Mouse (Mus musculus): Measurements from ENCODE around the gene Gabrb1. TPM values are rescaled to one million over a fixed set of nuclear protein-coding genes. Genes with fewer than 3 reads are reported as not detected.

Gene Gabrb1
- polyA plus RNA-seq, 1 experiment from 2014 or later: 0.93 TPM

DNA sequence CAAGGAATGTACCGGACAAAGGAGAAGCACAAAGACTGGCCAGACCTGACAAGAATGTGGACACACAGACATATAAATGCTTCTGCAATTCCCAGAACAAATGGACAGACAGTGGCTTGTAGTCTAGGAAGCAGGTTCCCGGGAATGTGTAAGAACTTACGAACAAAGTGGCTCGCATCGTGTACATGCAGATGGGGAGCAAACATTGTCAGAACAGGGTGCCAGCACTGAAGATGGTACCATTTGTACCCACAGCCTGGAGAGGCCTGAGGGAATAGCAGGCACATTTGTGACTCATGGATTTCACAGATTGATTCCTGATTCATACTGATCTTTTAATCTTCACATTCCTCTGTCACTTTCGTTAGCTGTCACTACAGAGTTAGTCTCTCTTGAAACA is 103.2 kb downstream of the Gabrb1 start:
- H3K27ac ChIP-seq (ENCODE audit: low read depth, low read length): no peak overlapping the region
- no peaks in the 10 kb centered on the region for H3K9me3 ChIP-seq (ENCODE audit: control insufficient read depth, low read length)
- no peak overlapping the region for H3K4me3 ChIP-seq (ENCODE audit: low read depth, low read length)
- no peak overlapping the region for H3K9ac ChIP-seq (ENCODE audit: low read length)
- no peaks in the 10 kb centered on the region for H3K36me3 ChIP-seq (ENCODE audit: control insufficient read depth, insufficient read depth, low read length)
- no peaks in the 10 kb centered on the region for H3K27me3 ChIP-seq (ENCODE audit: control insufficient read depth, insufficient read depth, low read length)
- ATAC-seq (ENCODE audit: insufficient read depth, low FRiP score, low TSS enrichment): no peak
- no peaks in the 10 kb centered on the region for H3K4me1 ChIP-seq (ENCODE audit: control insufficient read depth, insufficient read depth, low read length)
- no peak overlapping the region for H3K4me2 ChIP-seq (ENCODE audit: low read depth)
- whole genome bisulfite sequencing: 96% methylated on average over 6 of the region's 6 CpGs
- DNase-seq (ENCODE audit: low spot score): no peak

GRCm38 (mm10) chr5:71781514-71782179 is 123.7 kb downstream of the Gabrb1 start:
- H3K9ac ChIP-seq (ENCODE audit: low read length): no peak overlapping the region
- H3K4me3 ChIP-seq (ENCODE audit: low read depth, low read length): no peak overlapping the region
- ATAC-seq (ENCODE audit: insufficient read depth, low FRiP score, low TSS enrichment) (no peak), DNase-seq (ENCODE audit: low spot score) (no peak)
- H3K4me2 ChIP-seq (ENCODE audit: low read depth): no peak overlapping the region
- no peak overlapping the region for H3K27ac ChIP-seq (ENCODE audit: low read depth, low read length)
- H3K36me3 ChIP-seq (ENCODE audit: control insufficient read depth, insufficient read depth, low read length): no peaks in the 10 kb centered on the region
- no peaks in the 10 kb centered on the region for H3K9me3 ChIP-seq (ENCODE audit: control insufficient read depth, low read length)
- WGBS: 84% methylated on average over 2 of the region's 2 CpGs
- no peaks in the 10 kb centered on the region for H3K27me3 ChIP-seq (ENCODE audit: control insufficient read depth, insufficient read depth, low read length)
- H3K4me1 ChIP-seq (ENCODE audit: control insufficient read depth, insufficient read depth, low read length): no peaks in the 10 kb centered on the region

DNA sequence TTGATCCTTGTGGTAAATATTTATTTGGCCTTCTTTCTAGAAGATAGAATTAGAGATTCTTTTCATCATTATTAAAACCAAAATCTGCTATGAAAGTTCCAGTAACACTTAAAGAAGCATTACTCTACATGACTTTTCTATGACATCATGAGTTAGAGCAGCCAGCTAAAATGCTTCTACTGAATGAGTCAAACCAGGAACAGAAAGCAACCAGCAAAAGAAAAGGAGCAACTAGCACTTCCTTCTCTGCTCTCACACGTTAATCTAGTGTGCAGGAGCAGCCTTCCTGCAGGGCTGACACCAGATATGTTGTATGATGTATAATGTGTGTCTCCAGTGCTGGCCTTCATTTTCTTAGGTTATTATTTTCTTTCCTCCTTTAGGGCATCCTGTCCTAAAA is 164.9 kb downstream of the Gabrb1 start:
- Histone ChIP-seq H3K36me3 (ENCODE audit: control insufficient read depth, insufficient read depth, low read length) (no peaks in the 10 kb centered on the region), H3K27ac (ENCODE audit: low read depth, low read length) (no peak overlapping the region), H3K9me3 (ENCODE audit: control insufficient read depth, low read length) (no peaks in the 10 kb centered on the region), H3K4me3 (ENCODE audit: low read depth, low read length) (no peak overlapping the region), H3K27me3 (ENCODE audit: control insufficient read depth, insufficient read depth, low read length) (no peaks in the 10 kb centered on the region), H3K9ac (ENCODE audit: low read length) (no peak overlapping the region), H3K4me1 (ENCODE audit: control insufficient read depth, insufficient read depth, low read length) (no peaks in the 10 kb centered on the region), H3K4me2 (ENCODE audit: low read depth) (no peak overlapping the region)
- 64% methylated on average over 1 of the region's 1 CpGs for WGBS
- DNase-seq (ENCODE audit: low spot score) (no peak), ATAC-seq (ENCODE audit: insufficient read depth, low FRiP score, low TSS enrichment) (no peak)

DNA sequence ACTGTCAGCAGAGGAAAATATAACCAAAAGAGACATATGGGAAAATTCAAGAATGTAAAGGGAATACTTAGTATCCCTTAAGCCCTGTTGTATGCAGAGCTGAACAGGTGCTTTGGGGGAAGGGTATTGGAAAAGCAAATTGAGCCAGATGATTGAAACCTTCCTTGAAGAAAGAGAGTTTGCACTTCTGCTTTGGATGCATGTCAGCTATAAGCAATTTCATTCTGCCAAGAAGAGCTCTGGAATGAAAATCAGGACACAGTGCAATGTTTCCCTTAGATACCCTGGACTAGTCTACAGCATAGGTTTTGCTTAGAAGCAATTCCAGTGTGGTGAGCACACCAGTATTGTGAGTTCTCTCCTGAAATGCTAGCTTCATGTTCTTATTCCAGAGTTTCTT is 170.4 kb downstream of the Gabrb1 start:
- Histone ChIP-seq H3K27ac (ENCODE audit: low read depth, low read length) (no peak overlapping the region), H3K4me3 (ENCODE audit: low read depth, low read length) (no peak overlapping the region), H3K4me2 (ENCODE audit: low read depth) (no peak overlapping the region), H3K9ac (ENCODE audit: low read length) (no peak overlapping the region), H3K27me3 (ENCODE audit: control insufficient read depth, insufficient read depth, low read length) (no peaks in the 10 kb centered on the region), H3K36me3 (ENCODE audit: control insufficient read depth, insufficient read depth, low read length) (no peaks in the 10 kb centered on the region), H3K4me1 (ENCODE audit: control insufficient read depth, insufficient read depth, low read length) (no peaks in the 10 kb centered on the region), H3K9me3 (ENCODE audit: control insufficient read depth, low read length) (no peaks in the 10 kb centered on the region)
- no peak for DNase-seq (ENCODE audit: low spot score)
- no peak for ATAC-seq (ENCODE audit: insufficient read depth, low FRiP score, low TSS enrichment)

DNA sequence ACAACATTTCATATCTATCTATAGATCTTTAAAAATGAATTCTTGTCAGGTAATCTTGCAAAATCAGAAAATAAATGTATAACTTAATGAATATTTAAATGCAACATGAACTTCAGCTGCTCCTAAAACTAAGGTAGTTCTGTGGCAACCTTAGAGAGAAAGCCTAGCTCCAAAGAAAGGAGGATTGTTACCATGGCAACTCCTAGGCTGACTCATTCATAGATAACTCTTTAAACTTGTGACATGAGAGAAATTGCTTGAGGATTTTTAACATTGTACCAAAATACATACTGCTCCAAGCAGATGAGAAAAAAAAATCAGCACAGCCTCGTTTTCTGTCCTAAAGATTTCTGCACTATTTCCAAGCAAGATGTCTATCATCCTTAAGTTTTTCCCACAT is 171.1 kb downstream of the Gabrb1 start:
- Histone ChIP-seq H3K27ac (ENCODE audit: low read depth, low read length) (no peak overlapping the region), H3K36me3 (ENCODE audit: control insufficient read depth, insufficient read depth, low read length) (no peaks in the 10 kb centered on the region), H3K4me3 (ENCODE audit: low read depth, low read length) (no peak overlapping the region), H3K9ac (ENCODE audit: low read length) (no peak overlapping the region), H3K27me3 (ENCODE audit: control insufficient read depth, insufficient read depth, low read length) (no peaks in the 10 kb centered on the region), H3K4me1 (ENCODE audit: control insufficient read depth, insufficient read depth, low read length) (no peaks in the 10 kb centered on the region), H3K9me3 (ENCODE audit: control insufficient read depth, low read length) (no peaks in the 10 kb centered on the region), H3K4me2 (ENCODE audit: low read depth) (no peak overlapping the region)
- DNase-seq (ENCODE audit: low spot score) (no peak), ATAC-seq (ENCODE audit: insufficient read depth, low FRiP score, low TSS enrichment) (no peak)
- WGBS: 63% methylated on average over 1 of the region's 1 CpGs

- no peak overlapping the region for H3K27ac ChIP-seq (ENCODE audit: low read depth, low read length)
Observed at GRCm38 (mm10) chr5:71830342-71830741, 172.4 kb downstream of the Gabrb1 start.

DNA sequence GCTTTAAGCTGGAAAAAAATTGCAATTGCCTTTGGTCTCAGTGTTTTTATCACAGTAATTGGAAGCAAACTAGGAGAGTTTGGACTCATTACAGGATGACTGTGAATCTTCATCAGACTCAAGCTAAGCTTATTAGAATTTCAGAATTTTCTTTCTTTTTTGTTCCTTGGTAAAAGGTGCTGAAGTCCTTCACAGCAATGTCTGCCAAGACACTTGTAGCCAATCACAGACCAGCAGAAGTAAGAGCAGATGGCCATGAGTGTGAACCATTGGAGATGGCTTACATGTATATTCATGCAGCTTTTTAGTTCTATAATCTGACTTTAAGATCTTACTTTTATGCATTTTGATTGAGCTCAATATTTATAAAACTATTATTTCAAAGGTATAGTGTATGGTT is 184.3 kb downstream of the Gabrb1 start:
- Histone ChIP-seq H3K27me3 (ENCODE audit: control insufficient read depth, insufficient read depth, low read length) (no peaks in the 10 kb centered on the region), H3K9ac (ENCODE audit: low read length) (no peak overlapping the region), H3K27ac (ENCODE audit: low read depth, low read length) (no peak overlapping the region), H3K4me1 (ENCODE audit: control insufficient read depth, insufficient read depth, low read length) (no peaks in the 10 kb centered on the region), H3K4me3 (ENCODE audit: low read depth, low read length) (no peak overlapping the region), H3K4me2 (ENCODE audit: low read depth) (no peak overlapping the region), H3K9me3 (ENCODE audit: control insufficient read depth, low read length) (no peaks in the 10 kb centered on the region), H3K36me3 (ENCODE audit: control insufficient read depth, insufficient read depth, low read length) (no peaks in the 10 kb centered on the region)
- DNase-seq (ENCODE audit: low spot score): no peak
- no peak for ATAC-seq (ENCODE audit: insufficient read depth, low FRiP score, low TSS enrichment)

More at GRCm38 (mm10) chr5:71830342-71830741, 172.4 kb downstream of the Gabrb1 start:
- ATAC-seq (ENCODE audit: insufficient read depth, low FRiP score, low TSS enrichment) (no peak), DNase-seq (ENCODE audit: low spot score) (no peak)
- no peaks in the 10 kb centered on the region for H3K27me3 ChIP-seq (ENCODE audit: control insufficient read depth, insufficient read depth, low read length)
- no peaks in the 10 kb centered on the region for H3K36me3 ChIP-seq (ENCODE audit: control insufficient read depth, insufficient read depth, low read length)
- no peaks in the 10 kb centered on the region for H3K4me1 ChIP-seq (ENCODE audit: control insufficient read depth, insufficient read depth, low read length)
- H3K4me3 ChIP-seq (ENCODE audit: low read depth, low read length): no peak overlapping the region
- no peak overlapping the region for H3K4me2 ChIP-seq (ENCODE audit: low read depth)
- no peaks in the 10 kb centered on the region for H3K9me3 ChIP-seq (ENCODE audit: control insufficient read depth, low read length)
- 83% methylated on average over 2 of the region's 2 CpGs for WGBS
- H3K9ac ChIP-seq (ENCODE audit: low read length): no peak overlapping the region

- Histone ChIP-seq H3K4me3 (ENCODE audit: low read depth, low read length) (no peak overlapping the region), H3K36me3 (ENCODE audit: control insufficient read depth, insufficient read depth, low read length) (no peaks in the 10 kb centered on the region), H3K9ac (ENCODE audit: low read length) (no peak overlapping the region), H3K4me2 (ENCODE audit: low read depth) (no peak overlapping the region), H3K9me3 (ENCODE audit: control insufficient read depth, low read length) (no peaks in the 10 kb centered on the region), H3K27ac (ENCODE audit: low read depth, low read length) (no peak overlapping the region), H3K4me1 (ENCODE audit: control insufficient read depth, insufficient read depth, low read length) (no peaks in the 10 kb centered on the region), H3K27me3 (ENCODE audit: control insufficient read depth, insufficient read depth, low read length) (no peaks in the 10 kb centered on the region)
- WGBS: 90% methylated on average over 2 of the region's 2 CpGs
- DNase-seq (ENCODE audit: low spot score) (no peak), ATAC-seq (ENCODE audit: insufficient read depth, low FRiP score, low TSS enrichment) (no peak)
Observed at GRCm38 (mm10) chr5:71898214-71898613, 240.3 kb downstream of the Gabrb1 start.

GRCm38 (mm10) chr5:71903399-71903798 is 245.5 kb downstream of the Gabrb1 start:
- Histone ChIP-seq H3K4me2 (ENCODE audit: low read depth) (no peak overlapping the region), H3K4me1 (ENCODE audit: control insufficient read depth, insufficient read depth, low read length) (no peaks in the 10 kb centered on the region), H3K27ac (ENCODE audit: low read depth, low read length) (no peak overlapping the region), H3K9ac (ENCODE audit: low read length) (no peak overlapping the region), H3K27me3 (ENCODE audit: control insufficient read depth, insufficient read depth, low read length) (no peaks in the 10 kb centered on the region), H3K36me3 (ENCODE audit: control insufficient read depth, insufficient read depth, low read length) (no peaks in the 10 kb centered on the region), H3K9me3 (ENCODE audit: control insufficient read depth, low read length) (no peaks in the 10 kb centered on the region), H3K4me3 (ENCODE audit: low read depth, low read length) (no peak overlapping the region)
- DNase-seq (ENCODE audit: low spot score) (no peak), ATAC-seq (ENCODE audit: insufficient read depth, low FRiP score, low TSS enrichment) (no peak)
- WGBS: 85% methylated on average over 7 of the region's 7 CpGs
